In genomic region chr12:31270361-31270760, GRCm38 (mm10) we compare ENCODE assay signal across 18 mouse cellular contexts. TPM values are rescaled to one million over a fixed set of nuclear protein-coding genes. Genes with fewer than 3 reads are reported as not detected.
DNase-seq lines count a peak whose midpoint lies in the region; ATAC-seq and TF ChIP-seq lines count a peak whose summit lies in the region.
"Had no signal": no experiment of that assay in that cellular context is flagged by ENCODE, and none has a peak within 500 bp of the region (broad histone marks: within the 10 kb centered on the region; RNA-seq: fewer than 3 reads in every experiment).

No protein-coding gene starts in this region.

- H3K27me3 ChIP-seq in heart, embryonic 13.5 days (replicated peaks), result no peaks in the 10 kb centered on the region
- H3K27me3 ChIP-seq in limb, embryonic 12.5 days, result no peaks in the 10 kb centered on the region
- no peaks in the 10 kb centered on the region for H3K27me3 ChIP-seq in limb, embryonic 10.5 days (ENCODE audit: low read depth, poor library complexity, severe bottlenecking)
- H3K27me3 ChIP-seq in embryonic facial prominence, embryonic 15.5 days, result no peaks in the 10 kb centered on the region
- no peaks in the 10 kb centered on the region for H3K27me3 ChIP-seq in stomach, embryonic 14.5 days (ENCODE audit: control insufficient read depth, insufficient read depth, low read length)
- H3K27me3 ChIP-seq in liver, postnatal 0 days (ENCODE audit: insufficient read depth, low read length), result peaks cover 21% of the 10 kb centered on the region

- no peaks in the 10 kb centered on the region for H3K9me3 ChIP-seq in heart, embryonic 13.5 days
- no peaks in the 10 kb centered on the region for H3K9me3 ChIP-seq in limb, embryonic 12.5 days
- H3K9me3 ChIP-seq in limb, embryonic 10.5 days (replicated peaks), result no peaks in the 10 kb centered on the region
- H3K9me3 ChIP-seq in embryonic facial prominence, embryonic 15.5 days (replicated peaks), result no peaks in the 10 kb centered on the region
- H3K9me3 ChIP-seq in stomach, embryonic 14.5 days (ENCODE audit: control insufficient read depth, low read depth, low read length), result no peaks in the 10 kb centered on the region
- H3K9me3 ChIP-seq in liver, postnatal 0 days (ENCODE audit: low read length), result no peaks in the 10 kb centered on the region
- H3K9me3 ChIP-seq: forebrain, embryonic 10.5 days had no signal

- H3K9ac ChIP-seq in heart, embryonic 13.5 days, result peak overlapping the region; percentile 62
- no peak overlapping the region for H3K9ac ChIP-seq in limb, embryonic 12.5 days (replicated peaks)
- no peak overlapping the region for H3K9ac ChIP-seq in embryonic facial prominence, embryonic 15.5 days
- H3K9ac ChIP-seq in stomach, embryonic 14.5 days (replicated peaks; ENCODE audit: low read depth, low read length), result no peak overlapping the region
- H3K9ac ChIP-seq in liver, postnatal 0 days (replicated peaks), result no peak overlapping the region

- peaks cover 76% of the 10 kb centered on the region for H3K36me3 ChIP-seq in heart, embryonic 13.5 days
- peaks cover 67% of the 10 kb centered on the region for H3K36me3 ChIP-seq in limb, embryonic 12.5 days
- peaks cover 79% of the 10 kb centered on the region for H3K36me3 ChIP-seq in limb, embryonic 10.5 days
- peaks cover 38% of the 10 kb centered on the region for H3K36me3 ChIP-seq in embryonic facial prominence, embryonic 15.5 days
- peaks cover 64% of the 10 kb centered on the region for H3K36me3 ChIP-seq in stomach, embryonic 14.5 days (ENCODE audit: control insufficient read depth, insufficient read depth, low read length)
- H3K36me3 ChIP-seq in liver, postnatal 0 days (replicated peaks; ENCODE audit: insufficient read depth, low read length), result no peaks in the 10 kb centered on the region

- peaks cover 86% of the 10 kb centered on the region for H3K4me1 ChIP-seq in heart, embryonic 13.5 days
- peaks cover 52% of the 10 kb centered on the region for H3K4me1 ChIP-seq in limb, embryonic 12.5 days (replicated peaks)
- H3K4me1 ChIP-seq in limb, embryonic 10.5 days, result peaks cover 55% of the 10 kb centered on the region
- H3K4me1 ChIP-seq in embryonic facial prominence, embryonic 15.5 days, result peaks cover 67% of the 10 kb centered on the region
- peaks cover 66% of the 10 kb centered on the region for H3K4me1 ChIP-seq in stomach, embryonic 14.5 days (ENCODE audit: control insufficient read depth, insufficient read depth, low read length)
- H3K4me1 ChIP-seq in liver, postnatal 0 days (ENCODE audit: insufficient read depth), result peaks cover 3% of the 10 kb centered on the region; the same call in 1 of the 2 replicates

- TF ChIP-seq EP300 in liver, postnatal 0 days (IDR thresholded peaks at IDR 0.05; ENCODE audit: low read depth), result no peak

- WGBS in heart, embryonic 13.5 days, result 76% methylated on average over 10 of the region's 10 CpGs
- WGBS in limb, embryonic 12.5 days, result 93% methylated on average over 10 of the region's 10 CpGs
- 94% methylated on average over 10 of the region's 10 CpGs for WGBS in limb, embryonic 10.5 days
- WGBS in embryonic facial prominence, embryonic 15.5 days, result 85% methylated on average over 10 of the region's 10 CpGs
- 70% methylated on average over 10 of the region's 10 CpGs for WGBS in stomach, embryonic 14.5 days
- 82% methylated on average over 10 of the region's 10 CpGs for WGBS in liver, postnatal 0 days (ENCODE audit: insufficient replicate concordance)

- peak overlapping the region; percentile 91 for H3K27ac ChIP-seq in heart, embryonic 13.5 days (replicated peaks)
- peak overlapping the region; percentile 77; the same call in 1 of the 2 replicates for H3K27ac ChIP-seq in limb, embryonic 12.5 days
- H3K27ac ChIP-seq in limb, embryonic 10.5 days, result no peak overlapping the region
- peak overlapping the region; percentile 39; the same call in 1 of the 2 replicates for H3K27ac ChIP-seq in embryonic facial prominence, embryonic 15.5 days (replicated peaks)
- H3K27ac ChIP-seq in stomach, embryonic 14.5 days (ENCODE audit: low read length), result peak overlapping the region; percentile 84; the same call in 1 of the 2 replicates
- no peak overlapping the region for H3K27ac ChIP-seq in liver, postnatal 0 days (ENCODE audit: low read depth)
- H3K27ac ChIP-seq: forebrain, embryonic 10.5 days had no signal

- ATAC-seq in heart, embryonic 13.5 days (ENCODE audit: extremely low read depth, insufficient number of reproducible peaks, low FRiP score, low TSS enrichment), result no peak
- no peak for ATAC-seq in limb, embryonic 12.5 days (ENCODE audit: insufficient number of reproducible peaks, insufficient read depth, low FRiP score, low TSS enrichment, low read depth)
- ATAC-seq in embryonic facial prominence, embryonic 15.5 days (ENCODE audit: insufficient number of reproducible peaks, low FRiP score, low TSS enrichment, low read depth), result no peak
- ATAC-seq in stomach, embryonic 14.5 days (ENCODE audit: insufficient number of reproducible peaks, insufficient read depth, low FRiP score, low read depth), result no peak
- ATAC-seq in liver, postnatal 0 days, result no peak
- ATAC-seq: CD4-positive, CD25-positive, alpha-beta regulatory T cell, adult 4 months; inflammation-experienced regulatory T-cells, adult 6 months had no signal

- no peak for DNase-seq in heart, postnatal 4 days
- no peak for DNase-seq in limb, embryonic 10.5 days (ENCODE audit: low spot score)
- no peak for DNase-seq in liver, postnatal 0 days
- DNase-seq: cerebellum, adult 8-10 months; layer of hippocampus, postnatal 36 days; liver; thymus, postnatal 14 days had no signal

- H3K4me2 ChIP-seq in heart, embryonic 13.5 days, result peak overlapping the region; percentile 56
- H3K4me2 ChIP-seq in limb, embryonic 12.5 days, result no peak overlapping the region
- no peak overlapping the region for H3K4me2 ChIP-seq in embryonic facial prominence, embryonic 15.5 days (replicated peaks)
- H3K4me2 ChIP-seq in stomach, embryonic 14.5 days (replicated peaks; ENCODE audit: low read depth, low read length), result peak overlapping the region; percentile 33; the same call in 1 of the 2 replicates
- H3K4me2 ChIP-seq in liver, postnatal 0 days (ENCODE audit: low read depth, low read length), result no peak overlapping the region

- H3K4me3 ChIP-seq in heart, embryonic 13.5 days, result peak overlapping the region; percentile 23; the same call in 1 of the 2 replicates
- no peak overlapping the region for H3K4me3 ChIP-seq in limb, embryonic 12.5 days (replicated peaks)
- H3K4me3 ChIP-seq in limb, embryonic 10.5 days, result no peak overlapping the region
- no peak overlapping the region for H3K4me3 ChIP-seq in embryonic facial prominence, embryonic 15.5 days (replicated peaks)
- no peak overlapping the region for H3K4me3 ChIP-seq in stomach, embryonic 14.5 days (ENCODE audit: low read depth, low read length)
- H3K4me3 ChIP-seq in liver, postnatal 0 days (ENCODE audit: low read depth, low read length), result no peak overlapping the region
- H3K4me3 ChIP-seq: forebrain, embryonic 10.5 days had no signal

- TF ChIP-seq CTCF in liver, postnatal 0 days (IDR thresholded peaks at IDR 0.05; ENCODE audit: low read depth), result no peak

RNA-seq across cellular contexts. Expression of gene Lamb1, which starts 5.3 kb away (rescaled TPM):
- 90.6 and 91.3 TPM in 2 replicates for polyA plus RNA-seq in heart, embryonic 13.5 days (2015; fragmentation: Nextera tagmentation; extraction: Ambion mirVana)
- total RNA-seq in heart, postnatal 4 days (2021), result 100 to 1,000 TPM; 266 to 279 TPM
- 60.4 and 64.8 TPM in 2 replicates for polyA plus RNA-seq in limb, embryonic 12.5 days (2016; fragmentation: Nextera tagmentation; extraction: Ambion mirVana)
- polyA plus RNA-seq in limb, embryonic 10.5 days (2016; fragmentation: Nextera tagmentation; extraction: Ambion mirVana), result 40.5 and 44.6 TPM in 2 replicates
- 68.5 and 70.9 TPM in 2 replicates for polyA plus RNA-seq in embryonic facial prominence, embryonic 15.5 days (2015; fragmentation: Nextera tagmentation; extraction: Ambion mirVana)
- 98.2 TPM in 2 replicates for polyA plus RNA-seq in stomach, embryonic 14.5 days (2014; fragmentation: Nextera tagmentation; extraction: Ambion mirVana)
- 3.1 and 3.3 TPM in 2 replicates for polyA plus RNA-seq in liver, postnatal 0 days (2015; fragmentation: Nextera tagmentation; extraction: Ambion mirVana)
- total RNA-seq: hematopoietic stem cell, adult 5-6 weeks had no signal
- polyA plus RNA-seq: CD4-positive, CD25-positive, alpha-beta regulatory T cell, adult 4 months; inflammation-experienced regulatory T-cells, adult 6 months had no signal

RNA-seq across cellular contexts. Expression of gene Gm6993, which starts 29.8 kb away (rescaled TPM):
- not detected in 2 replicates for polyA plus RNA-seq in heart, embryonic 13.5 days (2015; fragmentation: Nextera tagmentation; extraction: Ambion mirVana)
- not detected for total RNA-seq in heart, postnatal 4 days (2021)
- not detected in 2 replicates for polyA plus RNA-seq in limb, embryonic 12.5 days (2016; fragmentation: Nextera tagmentation; extraction: Ambion mirVana)
- not detected in 2 replicates for polyA plus RNA-seq in limb, embryonic 10.5 days (2016; fragmentation: Nextera tagmentation; extraction: Ambion mirVana)
- polyA plus RNA-seq in embryonic facial prominence, embryonic 15.5 days (2015; fragmentation: Nextera tagmentation; extraction: Ambion mirVana), result not detected in 2 replicates
- polyA plus RNA-seq in stomach, embryonic 14.5 days (2014; fragmentation: Nextera tagmentation; extraction: Ambion mirVana), result not detected in 2 replicates
- not detected in 2 replicates for polyA plus RNA-seq in liver, postnatal 0 days (2015; fragmentation: Nextera tagmentation; extraction: Ambion mirVana)
- total RNA-seq: hematopoietic stem cell, adult 5-6 weeks; layer of hippocampus, postnatal 36 days; megakaryocyte progenitor cell, adult 5-6 weeks; monocyte, adult 5-6 weeks had no signal
- polyA plus RNA-seq: brain, embryonic 14.5 days; CD4-positive, CD25-positive, alpha-beta regulatory T cell, adult 4 months; forebrain, embryonic 10.5 days; inflammation-experienced regulatory T-cells, adult 6 months had no signal

Comparison
In these comparisons a context has a peak if more than half of its experiments do, and no peak if none do; other contexts are left out.
1. H3K27ac ChIP-seq: peak in heart, embryonic 13.5 days (single experiment), limb, embryonic 12.5 days (single experiment), embryonic facial prominence, embryonic 15.5 days (single experiment) and stomach, embryonic 14.5 days (single experiment); none in limb, embryonic 10.5 days (single experiment) and liver, postnatal 0 days (single experiment).
2. H3K4me2 ChIP-seq: peak in heart, embryonic 13.5 days (single experiment) and stomach, embryonic 14.5 days (single experiment); none in limb, embryonic 12.5 days (single experiment), embryonic facial prominence, embryonic 15.5 days (single experiment) and liver, postnatal 0 days (single experiment).